Mouse (Mus musculus): ENCODE results near the gene Zfp784. TPM values are rescaled to one million over a fixed set of nuclear protein-coding genes. Genes with fewer than 3 reads are reported as not detected.
"Not testable (repeated sequence)": the region's sequence is repeated elsewhere in the genome, so short reads cannot be mapped to it uniquely, and the experiment has no call there.

Zfp784 gene
- total RNA-seq, 2 experiments from 2014 or later: 4.1 to 4.8 TPM

GRCm38 (mm10) chr7:5035628-5036027 lies 2.6 kb downstream of the Zfp784 start:
- intact Hi-C loops (cut with DNase I): no loop called here

GRCm38 (mm10) chr7:5033818-5034217 lies 4.4 kb downstream of the Zfp784 start, which contains the start of gene 4632433K11Rik:
TSS of gene 4632433K11Rik (plus strand) at chr7:5034118.
- DNase-seq (ENCODE audit: extremely low spot score in 1 of 2, low spot score in 2 of 2): no peak
- intact Hi-C loops (cut with DNase I): no loop called here

More at GRCm38 (mm10) chr7:5035628-5036027, 2.6 kb downstream of the Zfp784 start:
- peak in 1 of 2 experiments; percentile 30 for DNase-seq (ENCODE audit: extremely low spot score in 1 of 2, low spot score in 2 of 2)

DNA sequence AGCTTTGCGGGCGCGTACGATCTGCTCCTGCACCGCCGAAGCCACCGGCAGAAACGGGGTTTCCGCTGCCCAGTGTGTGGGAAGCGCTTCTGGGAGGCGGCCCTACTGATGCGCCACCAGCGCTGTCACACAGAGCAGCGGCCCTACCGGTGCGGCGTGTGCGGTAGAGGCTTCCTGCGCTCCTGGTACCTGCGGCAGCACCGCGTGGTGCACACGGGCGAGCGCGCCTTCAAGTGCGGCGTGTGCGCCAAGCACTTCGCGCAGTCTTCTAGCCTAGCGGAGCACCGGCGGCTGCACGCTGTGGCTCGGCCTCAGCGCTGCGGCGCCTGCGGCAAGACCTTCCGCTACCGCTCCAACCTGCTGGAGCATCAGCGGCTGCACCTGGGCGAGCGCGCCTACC lies 6.8 kb downstream of the Zfp784 start:
- no peak for DNase-seq (ENCODE audit: extremely low spot score in 1 of 2, low spot score in 2 of 2)
- intact Hi-C loops (cut with DNase I): no loop called here

DNA sequence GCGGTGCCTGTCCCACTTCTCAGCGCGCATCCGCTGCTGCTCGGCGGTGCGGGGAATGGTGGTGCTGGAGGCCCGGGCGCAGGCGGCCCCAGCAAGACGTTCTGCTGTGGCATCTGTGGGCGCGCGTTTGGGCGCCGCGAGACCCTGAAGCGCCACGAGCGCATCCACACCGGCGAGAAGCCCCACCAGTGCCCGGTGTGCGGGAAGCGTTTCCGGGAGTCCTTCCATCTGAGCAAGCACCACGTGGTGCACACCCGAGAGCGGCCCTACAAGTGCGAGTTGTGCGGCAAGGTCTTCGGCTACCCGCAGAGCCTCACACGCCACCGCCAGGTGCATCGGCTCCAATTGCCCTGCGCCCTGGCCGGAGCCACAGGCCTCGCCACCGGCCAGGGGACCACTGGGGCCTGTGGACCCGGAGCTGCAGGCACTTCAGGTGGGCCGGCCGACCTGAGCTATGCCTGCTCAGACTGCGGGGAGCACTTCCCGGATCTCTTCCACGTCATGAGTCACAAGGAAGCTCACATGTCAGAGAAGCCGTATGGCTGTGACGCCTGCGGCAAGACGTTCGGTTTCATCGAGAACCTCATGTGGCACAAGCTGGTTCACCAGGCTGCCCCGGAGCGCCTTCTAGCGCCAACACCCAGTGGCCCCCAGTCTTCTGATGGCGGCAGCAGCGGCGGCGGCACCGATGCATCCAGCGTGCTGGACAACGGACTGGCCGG lies 7.5 kb downstream of the Zfp784 start:
- intact Hi-C loops (cut with DNase I): no loop called here
- DNase-seq (ENCODE audit: extremely low spot score in 1 of 2, low spot score in 2 of 2): peak in 1 of 2 experiments; percentile 36

GRCm38 (mm10) chr7:5029946-5030345 lies 8.3 kb downstream of the Zfp784 start:
- peak in 1 of 2 experiments; percentile 37 for DNase-seq (ENCODE audit: extremely low spot score in 1 of 2, low spot score in 2 of 2)
- intact Hi-C loops (cut with DNase I): no loop called here

GRCm38 (mm10) chr7:5029543-5029942 lies 8.7 kb downstream of the Zfp784 start:
- intact Hi-C loops (cut with DNase I): no loop called here

DNA sequence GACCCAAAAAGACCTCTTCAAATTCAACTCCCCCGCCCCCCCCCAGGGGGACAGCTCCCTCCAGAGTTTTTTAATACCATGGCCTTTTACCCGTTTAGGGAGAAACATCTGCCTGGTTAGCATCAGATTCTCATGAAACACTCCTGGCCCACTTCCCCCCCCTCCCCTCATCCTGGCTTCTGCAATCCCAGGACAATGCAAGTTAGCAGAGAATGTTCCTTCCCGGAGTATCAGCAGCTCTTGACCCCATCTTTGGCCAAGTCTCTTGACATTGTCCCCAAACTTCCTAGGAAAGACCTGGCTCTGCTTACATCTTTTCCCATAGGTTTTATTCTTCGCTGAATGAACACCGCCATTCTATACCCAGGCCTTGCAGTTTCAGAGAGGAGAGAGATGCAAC lies 17.0 kb downstream of the Zfp784 start:
- intact Hi-C loops (cut with DNase I): no loop called here
- peak in 1 of 2 experiments; percentile 25 for DNase-seq (ENCODE audit: extremely low spot score in 1 of 2, low spot score in 2 of 2)

More at GRCm38 (mm10) chr7:5029543-5029942, 8.7 kb downstream of the Zfp784 start:
- DNase-seq (ENCODE audit: extremely low spot score in 1 of 2, low spot score in 2 of 2): no peak

DNA sequence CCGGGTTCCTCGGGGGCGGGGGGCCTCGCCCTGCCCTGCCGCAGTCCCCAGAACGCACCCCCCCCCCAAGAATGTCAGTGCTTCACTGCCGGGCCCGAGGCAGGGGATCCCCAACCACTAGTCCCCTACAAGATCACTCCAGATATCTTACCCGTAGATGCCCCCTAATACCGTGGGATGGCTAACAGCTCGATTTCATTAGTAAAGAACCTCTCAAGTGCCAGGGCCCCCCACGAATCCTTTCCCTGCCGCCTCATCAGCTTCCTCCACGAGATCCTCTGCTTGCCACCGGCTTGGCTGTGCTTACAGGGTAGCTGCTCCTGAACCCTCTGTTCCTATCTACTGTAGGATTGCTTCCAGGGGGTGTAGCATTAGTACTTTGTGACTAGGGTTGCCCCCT lies 17.6 kb downstream of the Zfp784 start:
- DNase-seq (ENCODE audit: extremely low spot score in 1 of 2, low spot score in 2 of 2): no peak
- intact Hi-C loops (cut with DNase I): no loop called here

- intact Hi-C loops (cut with DNase I): no loop called here
- DNase-seq (ENCODE audit: extremely low spot score in 1 of 2, low spot score in 2 of 2): peak; percentile 99 to 100
Measured at GRCm38 (mm10) chr7:5020000-5020681, 18.1 kb downstream of the Zfp784 start, which contains the start of the genes Zfp865 and Ccdc106. TSS of gene Zfp865 (plus strand) at chr7:5020376. TSS of gene Ccdc106 (plus strand) at chr7:5020553.

DNA sequence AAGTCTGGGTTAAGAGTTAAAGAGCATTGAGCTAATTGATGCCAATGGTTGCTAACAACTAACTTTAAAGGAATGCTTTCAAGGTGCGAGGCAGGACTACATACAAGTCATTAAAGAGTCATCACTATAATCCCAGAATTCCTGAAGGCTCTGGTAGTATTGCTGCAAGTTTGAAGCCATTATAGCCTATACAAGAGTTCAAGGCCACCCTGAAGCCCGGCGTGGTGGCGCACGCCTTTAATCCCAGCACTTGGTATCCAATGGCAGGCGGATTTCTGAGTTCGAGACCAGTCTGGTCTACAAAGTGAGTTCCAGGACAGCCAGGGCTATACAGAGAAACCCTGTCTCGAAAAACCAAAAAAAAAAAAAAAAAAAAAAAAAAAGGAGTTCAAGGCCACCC lies 18.7 kb downstream of the Zfp784 start:
- intact Hi-C loops (cut with DNase I): not testable (repeated sequence)

GRCm38 (mm10) chr7:5017931-5018330 lies 20.3 kb downstream of the Zfp784 start:
- DNase-seq (ENCODE audit: extremely low spot score in 1 of 2, low spot score in 2 of 2): peak in 1 of 2 experiments; percentile 27
- intact Hi-C loops (cut with DNase I): no loop called here

More for the DNA sequence above, 18.7 kb downstream of the Zfp784 start:
- not testable (repeated sequence) for DNase-seq (ENCODE audit: extremely low spot score in 1 of 2, low spot score in 2 of 2)

- DNase-seq (ENCODE audit: extremely low spot score in 1 of 2, low spot score in 2 of 2): peak in 1 of 2 experiments; percentile 73
- intact Hi-C loops (cut with DNase I): no loop called here
Measured at GRCm38 (mm10) chr7:5017352-5017751, 20.9 kb downstream of the Zfp784 start.

GRCm38 (mm10) chr7:5016920-5017319 lies 21.3 kb downstream of the Zfp784 start:
- DNase-seq (ENCODE audit: extremely low spot score in 1 of 2, low spot score in 2 of 2): no peak
- intact Hi-C loops (cut with DNase I): no loop called here

- no peak for DNase-seq (ENCODE audit: extremely low spot score in 1 of 2, low spot score in 2 of 2)
- intact Hi-C loops (cut with DNase I): no loop called here
Measured at GRCm38 (mm10) chr7:5016057-5016456, 22.2 kb downstream of the Zfp784 start.

GRCm38 (mm10) chr7:5015118-5016001 lies 22.9 kb downstream of the Zfp784 start, which contains the start of gene Gm44973:
TSS of gene Gm44973 (plus strand) at chr7:5015496.
- DNase-seq (ENCODE audit: extremely low spot score in 1 of 2, low spot score in 2 of 2): peak; percentile 89 to 99
- intact Hi-C loops (cut with DNase I): no loop called here

DNA sequence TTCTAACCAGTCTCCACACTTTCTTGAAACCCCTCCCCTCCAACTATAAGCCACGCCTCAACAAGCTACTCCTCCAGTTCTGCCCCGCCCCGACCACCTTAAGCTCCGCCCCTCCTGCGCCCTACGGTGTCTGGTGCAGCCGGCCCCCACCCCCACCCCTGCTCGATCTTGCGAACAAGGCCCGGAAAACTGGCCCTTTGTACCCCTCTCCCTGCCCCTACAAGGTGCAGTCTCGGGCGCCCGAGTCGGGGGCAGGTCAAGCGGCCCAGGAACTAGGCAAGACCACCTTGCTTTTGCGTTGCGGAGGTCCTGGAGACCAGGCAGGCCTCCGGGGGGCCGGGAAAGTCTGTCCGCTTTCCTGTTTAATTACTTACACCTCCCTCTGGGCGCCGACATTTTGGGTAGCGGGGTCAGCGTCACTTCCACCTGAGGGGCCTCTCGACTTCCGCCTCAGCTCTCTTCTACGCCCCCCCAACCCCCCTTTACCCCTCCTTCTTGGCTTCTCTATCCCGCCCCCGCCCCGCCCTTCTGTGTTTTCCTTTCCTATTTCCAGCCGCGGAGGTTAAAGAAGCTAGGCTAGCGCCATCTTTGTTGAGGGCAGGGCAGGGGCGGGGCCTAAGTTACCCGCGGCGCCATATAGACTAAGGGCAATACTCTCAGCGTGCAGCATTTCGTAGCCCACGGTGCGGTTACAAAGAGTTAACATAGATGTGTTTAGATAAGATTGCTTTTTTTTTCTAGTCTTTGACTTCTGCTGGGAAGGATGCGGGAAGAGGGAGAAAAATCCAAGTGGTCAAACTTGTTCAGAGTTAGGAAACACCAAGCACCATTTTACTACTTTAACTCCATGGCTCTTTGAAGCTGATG lies 23.8 kb downstream of the Zfp784 start, which contains the start of the genes Zfp524 and Fiz1:
Gene Zfp524, plus strand, starts transcription at position 165 of the 867 bp plus-strand sequence.
Gene Fiz1, minus strand, starts transcription at position 447 of the 867 bp plus-strand sequence.
- intact Hi-C loops (cut with DNase I): no loop called here
- DNase-seq (ENCODE audit: extremely low spot score in 1 of 2, low spot score in 2 of 2): peak; percentile 96

DNA sequence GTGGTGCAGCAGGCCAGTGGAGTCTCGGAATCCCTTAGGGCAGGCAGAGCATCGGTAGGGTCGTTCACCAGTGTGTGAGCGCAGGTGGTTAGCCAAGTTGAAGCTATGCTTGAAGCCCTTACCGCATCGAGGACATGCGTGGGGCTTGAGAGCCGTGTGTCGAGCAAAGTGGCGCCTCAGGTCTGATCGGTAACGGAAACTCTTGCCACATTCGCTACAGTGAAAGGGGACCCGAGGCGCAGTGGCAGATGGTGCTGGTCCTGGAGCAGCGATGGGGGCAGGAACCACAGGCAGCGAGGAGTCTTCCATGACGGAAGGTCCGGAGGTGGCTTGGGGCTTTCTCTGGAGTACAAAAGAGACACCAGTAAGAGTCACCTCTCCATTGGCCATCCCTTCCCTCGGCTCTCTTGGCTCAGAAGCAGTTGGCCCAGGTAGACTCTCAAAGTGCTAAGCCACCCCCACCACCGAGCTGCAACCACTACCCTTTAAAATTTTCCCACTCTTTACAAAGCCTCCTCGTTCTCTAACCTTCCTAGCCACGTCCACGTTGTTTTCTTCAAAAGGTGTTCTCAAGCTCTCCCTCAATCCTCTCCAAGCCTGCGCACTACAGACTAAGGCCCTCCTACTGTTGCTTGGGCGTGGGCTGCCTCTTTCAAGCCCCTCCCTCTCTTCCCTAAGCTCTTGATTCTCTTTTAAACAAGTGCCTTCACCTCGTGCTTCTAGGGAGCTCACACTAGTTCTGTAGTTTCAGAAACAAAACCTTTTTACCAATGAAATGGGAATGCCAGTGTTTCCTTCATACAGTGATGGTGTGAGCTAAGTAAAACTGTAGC lies 25.3 kb downstream of the Zfp784 start:
- peak in 1 of 2 experiments; percentile 33 for DNase-seq (ENCODE audit: extremely low spot score in 1 of 2, low spot score in 2 of 2)
- intact Hi-C loops (cut with DNase I): no loop called here

Data from left cerebral cortex, postnatal 10 days (tissue).